Mouse (Mus musculus): ENCODE measurements at regions not wholly inside any gene's neighbourhood (a gene's known extent, or its start where the extent isn't known, plus 50 kb on each side); places are given as distances from the start of the nearest gene placed in this dataset.
A peak's percentile ranks its signal among the peaks of the same experiment; 100 is the strongest.

- no peak for DNase-seq (ENCODE audit: extremely low spot score in 1 of 2, low spot score in 1 of 2)
Measured at GRCm38 (mm10) chr16:39273490-39273889, 381.0 kb downstream of the Igsf11 start.

GRCm38 (mm10) chr16:39284484-39284883 lies 392.0 kb downstream of the Igsf11 start:
- no peak for DNase-seq (ENCODE audit: extremely low spot score in 1 of 2, low spot score in 1 of 2)

GRCm38 (mm10) chr16:39285028-39285744 lies 392.7 kb downstream of the Igsf11 start:
- no peak for DNase-seq (ENCODE audit: extremely low spot score in 1 of 2, low spot score in 1 of 2)

GRCm38 (mm10) chr16:39286797-39287565 lies 394.5 kb downstream of the Igsf11 start:
- DNase-seq (ENCODE audit: extremely low spot score in 1 of 2, low spot score in 1 of 2), result no peak

- no peak for DNase-seq (ENCODE audit: extremely low spot score in 1 of 2, low spot score in 1 of 2)
Measured at GRCm38 (mm10) chr16:39298856-39299255, 406.4 kb downstream of the Igsf11 start.

- DNase-seq (ENCODE audit: extremely low spot score in 1 of 2, low spot score in 1 of 2), result peak in 1 of 2 experiments; percentile 32
Measured at GRCm38 (mm10) chr16:39302902-39303361, 410.5 kb downstream of the Igsf11 start.

GRCm38 (mm10) chr16:39303371-39303770 lies 410.9 kb downstream of the Igsf11 start:
- no peak for DNase-seq (ENCODE audit: extremely low spot score in 1 of 2, low spot score in 1 of 2)

GRCm38 (mm10) chr16:39307951-39308350 lies 415.5 kb downstream of the Igsf11 start:
- no peak for DNase-seq (ENCODE audit: extremely low spot score in 1 of 2, low spot score in 1 of 2)

GRCm38 (mm10) chr16:39316752-39317594 lies 424.5 kb downstream of the Igsf11 start:
- DNase-seq (ENCODE audit: extremely low spot score in 1 of 2, low spot score in 1 of 2), result peak; percentile 88 to 91

GRCm38 (mm10) chr16:39325627-39326026 lies 433.2 kb downstream of the Igsf11 start:
- no peak for DNase-seq (ENCODE audit: extremely low spot score in 1 of 2, low spot score in 1 of 2)

GRCm38 (mm10) chr16:39363657-39364056 lies 471.2 kb downstream of the Igsf11 start:
- DNase-seq (ENCODE audit: extremely low spot score in 1 of 2, low spot score in 1 of 2), result no peak

- no peak for DNase-seq (ENCODE audit: extremely low spot score in 1 of 2, low spot score in 1 of 2)
Measured at GRCm38 (mm10) chr16:39368276-39368675, 475.8 kb downstream of the Igsf11 start.

- DNase-seq (ENCODE audit: extremely low spot score in 1 of 2, low spot score in 1 of 2), result no peak
Measured at GRCm38 (mm10) chr16:39374616-39375015, 482.1 kb downstream of the Igsf11 start.

GRCm38 (mm10) chr16:39379959-39380358 lies 487.5 kb downstream of the Igsf11 start:
- DNase-seq (ENCODE audit: extremely low spot score in 1 of 2, low spot score in 1 of 2), result peak; percentile 19 to 25

GRCm38 (mm10) chr16:39389943-39390342 lies 497.5 kb downstream of the Igsf11 start:
- DNase-seq (ENCODE audit: extremely low spot score in 1 of 2, low spot score in 1 of 2), result no peak

- no peak for DNase-seq (ENCODE audit: extremely low spot score in 1 of 2, low spot score in 1 of 2)
Measured at GRCm38 (mm10) chr16:39390626-39391025, 498.2 kb downstream of the Igsf11 start.

- DNase-seq (ENCODE audit: extremely low spot score in 1 of 2, low spot score in 1 of 2), result peak in 1 of 2 experiments; percentile 29
Measured at GRCm38 (mm10) chr16:39402101-39402749, 509.8 kb downstream of the Igsf11 start.

- DNase-seq (ENCODE audit: extremely low spot score in 1 of 2, low spot score in 1 of 2), result no peak
Measured at GRCm38 (mm10) chr16:39431581-39431980, 539.1 kb downstream of the Igsf11 start.

GRCm38 (mm10) chr16:39445740-39446139 lies 538.4 kb upstream of the Lsamp start:
- no peak for DNase-seq (ENCODE audit: extremely low spot score in 1 of 2, low spot score in 1 of 2)

All from layer of hippocampus, postnatal 25 days (tissue).